Mouse (Mus musculus): ENCODE data around the gene Napsa. TPM values are rescaled to one million over a fixed set of nuclear protein-coding genes. Genes with fewer than 3 reads are reported as not detected.

The Napsa gene
- polyA plus RNA-seq (2015; fragmentation: Nextera tagmentation; extraction: Ambion mirVana): 1.2 and 1.6 TPM in 2 replicates

GRCm38 (mm10) chr7:44572213-44572701, at the start of gene Napsa:
Gene Napsa (plus strand): TSS chr7:44572380.
- Histone ChIP-seq H3K4me3 (no peak within 1 kb of the TSS), H3K9ac (no peak within 1 kb of the TSS), H3K9me3 (no peaks in the 10 kb centered on the region), H3K4me1 (replicated peaks) (no peaks in the 10 kb centered on the region), H3K4me2 (no peak within 1 kb of the TSS), H3K27ac (replicated peaks) (no peak within 1 kb of the TSS), H3K27me3 (peaks cover 3% of the 10 kb centered on the region; the same call in 1 of the 2 replicates), H3K36me3 (no peaks in the 10 kb centered on the region)
- no peak for ATAC-seq (ENCODE audit: low read depth)
- WGBS: 38% methylated on average over 7 of the region's 7 CpGs

GRCm38 (mm10) chr7:44523056-44523455, 49.1 kb upstream of the Napsa start:
- H3K4me1 ChIP-seq (replicated peaks): peaks cover 15% of the 10 kb centered on the region
- no peak overlapping the region for H3K27ac ChIP-seq (replicated peaks)
- H3K4me3 ChIP-seq: no peak overlapping the region
- ATAC-seq (ENCODE audit: low read depth): no peak
- no peak overlapping the region for H3K4me2 ChIP-seq
- H3K9ac ChIP-seq: no peak overlapping the region
- WGBS: 75% methylated on average over 2 of the region's 2 CpGs
- no peaks in the 10 kb centered on the region for H3K36me3 ChIP-seq
- H3K9me3 ChIP-seq: no peaks in the 10 kb centered on the region
- H3K27me3 ChIP-seq: peaks cover 74% of the 10 kb centered on the region

- no peaks in the 10 kb centered on the region for H3K9me3 ChIP-seq
- WGBS: 37% methylated on average over 12 of the region's 12 CpGs
- no peak within 1 kb of the TSS for H3K27ac ChIP-seq (replicated peaks)
- peaks cover 88% of the 10 kb centered on the region for H3K27me3 ChIP-seq
- peaks cover 17% of the 10 kb centered on the region for H3K4me1 ChIP-seq (replicated peaks)
- no peaks in the 10 kb centered on the region for H3K36me3 ChIP-seq
- ATAC-seq (ENCODE audit: low read depth): no peak
- peak within 1 kb of the TSS; percentile 30 for H3K4me2 ChIP-seq
- H3K9ac ChIP-seq: peak within 1 kb of the TSS; percentile 53
- no peak within 1 kb of the TSS for H3K4me3 ChIP-seq
Measured at GRCm38 (mm10) chr7:44524502-44524901, 47.7 kb upstream of the Napsa start, which contains the start of gene Mybpc2. Gene Mybpc2 (minus strand): TSS chr7:44524656.

- ATAC-seq (ENCODE audit: low read depth): no peak
- Histone ChIP-seq H3K4me3 (no peak overlapping the region), H3K9ac (peak overlapping the region; percentile 53), H3K27ac (replicated peaks) (no peak overlapping the region), H3K36me3 (no peaks in the 10 kb centered on the region), H3K9me3 (no peaks in the 10 kb centered on the region), H3K4me2 (peak overlapping the region; percentile 30), H3K4me1 (replicated peaks) (peaks cover 17% of the 10 kb centered on the region), H3K27me3 (peaks cover 95% of the 10 kb centered on the region)
- 15% methylated on average over 22 of the region's 22 CpGs for WGBS
Measured at GRCm38 (mm10) chr7:44525126-44525832, 46.9 kb upstream of the Napsa start.

- no peak overlapping the region for H3K9ac ChIP-seq
- H3K27me3 ChIP-seq: peaks cover 86% of the 10 kb centered on the region
- H3K27ac ChIP-seq (replicated peaks): no peak overlapping the region
- H3K4me1 ChIP-seq (replicated peaks): peaks cover 15% of the 10 kb centered on the region
- no peaks in the 10 kb centered on the region for H3K36me3 ChIP-seq
- H3K9me3 ChIP-seq: no peaks in the 10 kb centered on the region
- no peak for ATAC-seq (ENCODE audit: low read depth)
- 90% methylated on average over 14 of the region's 14 CpGs for WGBS
- H3K4me2 ChIP-seq: no peak overlapping the region
- H3K4me3 ChIP-seq: no peak overlapping the region
Measured at GRCm38 (mm10) chr7:44526414-44527154, 45.6 kb upstream of the Napsa start.

GRCm38 (mm10) chr7:44527483-44528398, 44.4 kb upstream of the Napsa start:
- no peak overlapping the region for H3K27ac ChIP-seq (replicated peaks)

GRCm38 (mm10) chr7:44529518-44529917, 42.7 kb upstream of the Napsa start:
- Histone ChIP-seq H3K27ac (replicated peaks) (no peak overlapping the region), H3K4me2 (no peak overlapping the region), H3K9me3 (no peaks in the 10 kb centered on the region), H3K27me3 (peaks cover 56% of the 10 kb centered on the region), H3K9ac (no peak overlapping the region), H3K4me3 (no peak overlapping the region), H3K4me1 (replicated peaks) (peaks cover 12% of the 10 kb centered on the region), H3K36me3 (peaks cover 8% of the 10 kb centered on the region; the same call in 1 of the 2 replicates)
- 68% methylated on average over 5 of the region's 5 CpGs for WGBS
- ATAC-seq (ENCODE audit: low read depth): no peak

More at GRCm38 (mm10) chr7:44527483-44528398, 44.4 kb upstream of the Napsa start:
- H3K36me3 ChIP-seq: no peaks in the 10 kb centered on the region
- H3K27me3 ChIP-seq: peaks cover 74% of the 10 kb centered on the region
- ATAC-seq (ENCODE audit: low read depth): peak; percentile 42; the same call in 1 of the 2 replicates
- no peaks in the 10 kb centered on the region for H3K9me3 ChIP-seq
- H3K4me2 ChIP-seq: peak overlapping the region; percentile 61
- peak overlapping the region; percentile 32 for H3K4me3 ChIP-seq
- H3K9ac ChIP-seq: peak overlapping the region; percentile 58
- WGBS: 5% methylated on average over 40 of the region's 40 CpGs
- peaks cover 12% of the 10 kb centered on the region for H3K4me1 ChIP-seq (replicated peaks)

- no peak overlapping the region for H3K4me3 ChIP-seq
- H3K27ac ChIP-seq (replicated peaks): no peak overlapping the region
- H3K4me2 ChIP-seq: no peak overlapping the region
- peaks cover 7% of the 10 kb centered on the region for H3K4me1 ChIP-seq (replicated peaks)
- peaks cover 46% of the 10 kb centered on the region for H3K27me3 ChIP-seq
- H3K36me3 ChIP-seq: peaks cover 14% of the 10 kb centered on the region; the same call in 1 of the 2 replicates
- H3K9ac ChIP-seq: no peak overlapping the region
- WGBS: 87% methylated on average over 3 of the region's 3 CpGs
- ATAC-seq (ENCODE audit: low read depth): no peak
- H3K9me3 ChIP-seq: no peaks in the 10 kb centered on the region
Measured at GRCm38 (mm10) chr7:44530507-44530906, 41.7 kb upstream of the Napsa start.

GRCm38 (mm10) chr7:44531207-44531606, 41.0 kb upstream of the Napsa start:
- no peak overlapping the region for H3K4me2 ChIP-seq
- H3K4me1 ChIP-seq (replicated peaks): peaks cover 7% of the 10 kb centered on the region
- 54% methylated on average over 5 of the region's 5 CpGs for WGBS
- no peak overlapping the region for H3K9ac ChIP-seq
- no peak overlapping the region for H3K4me3 ChIP-seq
- peaks cover 39% of the 10 kb centered on the region for H3K27me3 ChIP-seq
- H3K27ac ChIP-seq (replicated peaks): no peak overlapping the region
- H3K9me3 ChIP-seq: no peaks in the 10 kb centered on the region
- no peak for ATAC-seq (ENCODE audit: low read depth)
- H3K36me3 ChIP-seq: peaks cover 21% of the 10 kb centered on the region; the same call in 1 of the 2 replicates

- Histone ChIP-seq H3K27me3 (peaks cover 30% of the 10 kb centered on the region), H3K27ac (replicated peaks) (no peak within 1 kb of the TSS), H3K4me2 (no peak within 1 kb of the TSS), H3K4me3 (no peak within 1 kb of the TSS), H3K4me1 (replicated peaks) (peaks cover 7% of the 10 kb centered on the region), H3K9ac (no peak within 1 kb of the TSS), H3K36me3 (peaks cover 29% of the 10 kb centered on the region), H3K9me3 (no peaks in the 10 kb centered on the region)
- 81% methylated on average over 4 of the region's 4 CpGs for WGBS
- no peak for ATAC-seq (ENCODE audit: low read depth)
Measured at GRCm38 (mm10) chr7:44531946-44532732, 40.0 kb upstream of the Napsa start, which contains the start of gene Spib. Gene Spib (minus strand): TSS chr7:44532071.
